Mouse (Mus musculus): ENCODE measurements around the gene Col6a2.

- TF ChIP-seq CTCF (IDR thresholded peaks at IDR 0.05; ENCODE audit: low read depth), result no peak
- no peak for TF ChIP-seq EP300 (IDR thresholded peaks at IDR 0.05; ENCODE audit: low read depth)
These were observed 75.2 kb downstream of the Col6a2 start for GRCm38 (mm10) chr10:76548218-76548617.

All from liver, embryonic 14.5 days (tissue).